Mouse (Mus musculus) midbrain, embryonic 10.5 days (tissue): Measurements from ENCODE around the gene Timm10. TPM values are rescaled to one million over a fixed set of nuclear protein-coding genes. Genes with fewer than 3 reads are reported as not detected.
A peak's percentile ranks its signal among the peaks of the same experiment; 100 is the strongest.

Experiments
- DNase-seq: peaks from one replicate; pipeline ENCODE4 v3.0.0-alpha.2; 2017; ENCODE audit warnings: low spot score
- H3K27ac ChIP-seq: fragments of 300-500 bp; sonication (generic); replicated peaks from 2 replicates; pipeline ENCODE4 v1.5.1; 2016; ENCODE audit warnings: mild to moderate bottlenecking
- H3K27me3 ChIP-seq: fragments of 300-500 bp; sonication (generic); 2 replicates; pipeline ENCODE4 v1.6.1; 2016; ENCODE audit warnings: low read depth, mild to moderate bottlenecking; ENCODE audit not compliant: poor library complexity, severe bottlenecking
- H3K36me3 ChIP-seq: fragments of 300-500 bp; sonication (generic); 2 replicates; pipeline ENCODE4 v1.6.1; 2016; ENCODE audit warnings: mild to moderate bottlenecking, moderate library complexity
- H3K4me1 ChIP-seq: fragments of 300-500 bp; sonication (generic); 2 replicates; pipeline ENCODE4 v1.6.1; 2016
- H3K4me3 ChIP-seq: fragments of 300-500 bp; sonication (generic); 2 replicates; pipeline ENCODE4 v1.5.1; 2016; ENCODE audit warnings: mild to moderate bottlenecking, moderate library complexity
- H3K9me3 ChIP-seq: fragments of 300-500 bp; sonication (generic); replicated peaks from 2 replicates; pipeline ENCODE4 v1.6.1; 2016; ENCODE audit warnings: mild to moderate bottlenecking
- WGBS: fragments of 180-500 bp; shearing (Covaris S2); methylation state at CpG from one replicate; pipeline ENCODE4 v1.1.7; 2016; 5-methylcytosine and 5-hydroxymethylcytosine counted together
- polyA plus RNA-seq: library from polyadenylated mRNA; unstranded; fragments of >200 nt; fragmentation: Nextera tagmentation; extraction: Ambion mirVana; gene quantifications from 2 replicates; pipeline ENCODE4 v1.2.1, GENCODE M21; 2016

Gene Timm10
- polyA plus RNA-seq, 1 experiment from 2014 or later = 64.0 TPM

DNA sequence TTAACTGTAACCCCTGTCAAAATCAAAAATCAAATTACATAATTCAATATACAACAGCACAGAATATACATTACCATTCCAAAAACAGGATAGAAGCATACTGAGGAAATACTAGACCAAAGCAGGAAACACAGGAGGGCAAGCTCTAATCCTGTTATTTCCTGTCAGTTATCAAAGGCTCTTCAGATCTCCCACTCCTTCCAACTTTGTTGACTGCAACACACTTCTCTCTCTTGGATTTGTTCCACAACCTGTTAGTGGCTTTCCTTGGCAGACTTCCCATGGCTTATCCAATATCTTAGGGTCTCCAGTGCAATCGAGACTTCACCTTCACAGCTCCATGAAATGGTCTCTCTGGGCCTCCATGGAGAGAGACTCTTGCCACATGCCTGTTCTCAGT, 18.4 kb downstream of the Timm10 start:
- Histone ChIP-seq H3K4me3 (no peak overlapping the region), H3K9me3 (no peaks in the 10 kb centered on the region), H3K4me1 (peaks cover 25% of the 10 kb centered on the region), H3K27me3 (no peaks in the 10 kb centered on the region), H3K27ac (no peak overlapping the region), H3K36me3 (peaks cover 63% of the 10 kb centered on the region)
- WGBS = 87% methylated on average over 1 of the region's 1 CpGs
- DNase-seq = no peak

DNA sequence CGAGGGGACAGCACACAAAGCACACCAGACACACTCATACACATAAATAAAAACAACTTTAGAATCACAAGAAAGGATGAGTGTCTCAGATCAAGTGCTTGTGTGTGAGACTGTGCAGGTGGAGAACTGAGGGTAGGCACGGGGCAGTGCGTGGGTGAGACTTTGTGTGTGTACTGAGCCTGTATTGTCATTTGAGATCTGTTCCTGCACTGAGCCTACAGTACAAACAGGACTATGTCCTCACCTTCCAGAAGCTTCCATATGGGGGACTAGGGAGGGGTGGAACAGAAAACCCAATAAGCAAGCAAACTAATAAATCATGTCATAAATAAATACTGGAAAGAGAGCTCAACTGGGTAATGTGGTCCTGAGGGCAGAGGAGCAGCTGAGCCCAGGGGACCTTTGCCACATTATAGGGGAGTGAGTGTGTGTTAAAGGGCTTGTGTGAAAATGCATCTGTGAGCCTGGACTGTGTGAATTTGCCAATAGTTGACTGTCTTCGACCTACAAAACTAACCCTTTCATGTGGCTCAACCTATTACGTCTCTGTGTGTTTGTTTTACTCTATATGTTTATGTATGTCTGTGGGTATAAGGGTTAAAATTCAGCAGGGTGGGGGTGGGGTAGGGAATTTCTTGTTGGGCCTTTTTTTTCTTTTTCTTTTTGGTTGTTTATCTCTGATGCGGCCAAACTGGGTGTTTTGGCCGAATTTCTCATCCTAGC, 23.8 kb downstream of the Timm10 start:
- Histone ChIP-seq H3K27me3 (no peaks in the 10 kb centered on the region), H3K9me3 (no peaks in the 10 kb centered on the region), H3K36me3 (peaks cover 86% of the 10 kb centered on the region), H3K4me1 (peaks cover 21% of the 10 kb centered on the region), H3K4me3 (0 out of 2 replicates have a peak overlapping the region, but pooled peaks have one; percentile 22), H3K27ac (0 out of 2 replicates have a peak overlapping the region, but pooled peaks have one; percentile 6)
- WGBS = 60% methylated on average over 7 of the region's 7 CpGs
- DNase-seq = no peak

DNA sequence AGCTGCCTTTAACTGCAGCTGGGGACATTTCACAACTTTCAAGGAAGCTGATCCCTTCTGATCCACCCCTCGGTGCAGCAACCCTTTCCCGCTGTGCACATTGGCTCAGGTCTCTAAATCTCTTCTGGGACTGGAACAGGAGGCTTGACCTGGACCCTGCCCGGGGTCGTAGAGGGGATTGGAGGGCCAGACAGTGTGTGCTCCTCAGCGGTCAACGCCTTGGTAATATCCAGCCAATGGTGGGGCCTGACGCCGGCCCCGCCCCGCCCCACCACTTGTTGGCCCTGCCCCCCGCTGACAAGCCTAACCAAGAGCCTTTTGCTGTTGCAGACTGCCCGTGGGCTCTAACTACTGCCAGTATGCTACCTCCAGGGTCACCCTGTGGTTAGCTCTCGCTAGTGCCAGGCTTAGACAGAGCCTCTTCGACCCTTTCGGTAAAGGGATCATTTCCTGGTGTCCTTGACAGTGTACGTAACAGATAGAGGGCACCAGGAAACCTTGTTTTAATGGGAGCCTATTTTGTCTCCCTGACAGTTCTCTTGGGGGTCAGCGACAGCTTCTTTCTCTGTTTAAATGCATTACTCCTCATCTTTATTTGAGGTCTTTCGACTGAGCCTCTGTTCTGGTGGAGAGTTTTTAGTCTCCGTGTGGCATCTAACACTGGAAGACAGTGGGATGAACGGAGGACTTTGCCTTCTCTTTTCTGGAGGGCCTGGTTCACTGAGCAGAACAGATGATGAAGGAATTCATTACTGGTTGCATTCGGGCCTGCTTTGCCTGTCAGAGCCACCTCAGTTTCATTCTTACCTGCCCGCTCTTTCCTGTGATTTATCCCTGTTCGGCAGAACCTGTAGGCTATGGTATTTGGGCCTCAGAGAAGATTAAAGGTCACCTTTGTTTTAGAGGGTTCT, 24.6 kb downstream of the Timm10 start:
- H3K27me3 ChIP-seq = no peaks in the 10 kb centered on the region
- peak; percentile 76 for DNase-seq
- H3K36me3 ChIP-seq = peaks cover 85% of the 10 kb centered on the region
- H3K9me3 ChIP-seq = no peaks in the 10 kb centered on the region
- peaks cover 21% of the 10 kb centered on the region for H3K4me1 ChIP-seq
- H3K27ac ChIP-seq = 0 out of 2 replicates have a peak overlapping the region, but pooled peaks have one; percentile 6
- 30% methylated on average over 23 of the region's 23 CpGs for WGBS
- 0 out of 2 replicates have a peak overlapping the region, but pooled peaks have one; percentile 22 for H3K4me3 ChIP-seq

DNA sequence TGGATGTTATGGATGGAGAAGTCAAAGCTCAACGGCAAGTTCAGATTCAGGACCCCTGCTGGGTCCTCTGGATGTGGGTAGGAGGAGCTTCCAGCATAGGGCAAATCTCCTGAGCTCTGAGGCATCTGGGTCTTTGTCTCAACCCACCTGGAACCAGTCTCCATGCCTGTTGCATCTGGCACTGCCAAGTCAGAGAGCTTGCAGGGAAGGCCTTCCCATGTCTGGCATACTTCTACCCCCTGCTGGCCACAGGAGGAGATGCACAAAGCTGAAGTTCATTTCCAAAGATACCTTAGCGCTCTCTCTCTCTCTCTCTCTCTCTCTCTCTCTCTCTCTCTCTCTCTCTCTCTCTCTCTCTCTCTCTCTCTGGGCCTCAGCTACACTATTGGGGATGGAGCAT, 28.9 kb downstream of the Timm10 start:
- Histone ChIP-seq H3K27me3 (no peaks in the 10 kb centered on the region), H3K4me3 (no peak overlapping the region), H3K36me3 (peaks cover 83% of the 10 kb centered on the region), H3K9me3 (no peaks in the 10 kb centered on the region), H3K27ac (no peak overlapping the region), H3K4me1 (peaks cover 11% of the 10 kb centered on the region)
- WGBS = 81% methylated on average over 2 of the region's 2 CpGs
- DNase-seq = peak; percentile 49

- Histone ChIP-seq H3K36me3 (peaks cover 86% of the 10 kb centered on the region), H3K27ac (no peak overlapping the region), H3K4me1 (no peaks in the 10 kb centered on the region), H3K27me3 (no peaks in the 10 kb centered on the region), H3K4me3 (no peak overlapping the region), H3K9me3 (no peaks in the 10 kb centered on the region)
- 100% methylated on average over 1 of the region's 1 CpGs for WGBS
- DNase-seq = no peak
These were observed 31.8 kb downstream of the Timm10 start for GRCm38 (mm10) chr2:84858551-84858950.

DNA sequence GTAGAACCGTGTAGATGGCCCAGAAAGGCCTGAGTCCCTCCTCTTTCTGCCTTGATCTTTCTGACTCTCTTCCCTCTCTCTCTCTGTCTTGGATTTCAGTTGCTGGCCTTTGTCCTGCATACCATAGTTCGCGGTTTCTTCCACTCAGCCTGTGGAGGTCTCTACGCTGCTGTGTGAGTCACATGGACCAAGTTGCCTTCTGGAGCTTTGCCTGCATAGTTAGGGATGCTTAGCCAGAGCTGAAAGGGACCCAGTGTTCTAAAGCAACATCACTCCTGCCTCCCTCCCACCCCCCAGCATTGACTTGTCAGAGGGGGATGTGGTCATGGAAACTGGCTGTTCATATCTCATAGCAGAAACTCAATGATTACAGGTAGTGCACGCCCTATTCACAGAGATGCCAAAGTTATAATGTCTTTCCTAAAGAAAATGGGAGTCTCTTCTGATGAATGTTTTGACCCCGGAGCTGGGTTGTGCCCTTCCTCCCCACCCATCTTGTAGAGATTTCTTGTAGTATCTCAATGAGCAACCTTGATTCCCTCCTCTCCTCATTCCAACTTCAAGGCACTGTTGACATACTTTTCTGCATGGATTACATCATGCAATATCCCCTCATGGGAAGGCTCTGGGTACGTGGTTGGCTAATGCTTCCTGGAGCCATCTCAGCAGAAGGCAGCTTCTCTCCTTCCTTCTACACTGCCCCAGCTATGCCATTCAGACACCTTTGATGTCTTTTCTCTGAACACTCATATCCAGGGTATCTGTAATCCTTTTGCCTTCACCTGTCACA, 33.4 kb downstream of the Timm10 start:
- Histone ChIP-seq H3K9me3 (no peaks in the 10 kb centered on the region), H3K27ac (no peak overlapping the region), H3K36me3 (peaks cover 70% of the 10 kb centered on the region), H3K4me3 (no peak overlapping the region), H3K4me1 (peaks cover 4% of the 10 kb centered on the region; the same call in 1 of the 2 replicates), H3K27me3 (peaks cover 5% of the 10 kb centered on the region)
- no peak for DNase-seq
- WGBS = 92% methylated on average over 7 of the region's 7 CpGs

DNA sequence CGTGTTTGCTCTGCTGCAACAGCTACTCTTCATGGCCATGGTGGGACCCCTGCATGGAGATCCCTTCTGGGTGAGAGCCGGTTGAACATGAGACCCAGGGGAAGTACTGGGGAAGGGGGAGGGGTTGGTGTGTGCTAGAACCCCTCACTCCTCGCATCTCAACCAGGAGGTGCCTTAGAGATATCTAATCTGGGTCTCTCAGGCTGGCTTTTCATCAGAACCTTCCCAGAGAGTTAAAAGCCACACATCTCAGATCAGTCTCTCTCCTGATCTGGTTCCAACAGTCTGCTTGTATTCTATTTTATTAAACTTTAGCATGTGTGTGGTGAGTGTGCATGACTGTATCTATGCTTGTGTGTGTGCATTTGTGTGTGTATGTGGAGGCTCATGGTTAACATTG, 34.6 kb downstream of the Timm10 start:
- no peak overlapping the region for H3K4me3 ChIP-seq
- H3K9me3 ChIP-seq = no peaks in the 10 kb centered on the region
- WGBS = 88% methylated on average over 3 of the region's 3 CpGs
- peaks cover 59% of the 10 kb centered on the region for H3K36me3 ChIP-seq
- H3K27ac ChIP-seq = no peak overlapping the region
- H3K27me3 ChIP-seq = peaks cover 18% of the 10 kb centered on the region
- peaks cover 16% of the 10 kb centered on the region for H3K4me1 ChIP-seq
- no peak for DNase-seq

GRCm38 (mm10) chr2:84862231-84862630, 35.4 kb downstream of the Timm10 start:
- Histone ChIP-seq H3K9me3 (no peaks in the 10 kb centered on the region), H3K4me3 (no peak overlapping the region), H3K27ac (no peak overlapping the region), H3K36me3 (peaks cover 51% of the 10 kb centered on the region), H3K27me3 (peaks cover 26% of the 10 kb centered on the region), H3K4me1 (peaks cover 18% of the 10 kb centered on the region)
- no peak for DNase-seq
- 89% methylated on average over 3 of the region's 3 CpGs for WGBS

DNA sequence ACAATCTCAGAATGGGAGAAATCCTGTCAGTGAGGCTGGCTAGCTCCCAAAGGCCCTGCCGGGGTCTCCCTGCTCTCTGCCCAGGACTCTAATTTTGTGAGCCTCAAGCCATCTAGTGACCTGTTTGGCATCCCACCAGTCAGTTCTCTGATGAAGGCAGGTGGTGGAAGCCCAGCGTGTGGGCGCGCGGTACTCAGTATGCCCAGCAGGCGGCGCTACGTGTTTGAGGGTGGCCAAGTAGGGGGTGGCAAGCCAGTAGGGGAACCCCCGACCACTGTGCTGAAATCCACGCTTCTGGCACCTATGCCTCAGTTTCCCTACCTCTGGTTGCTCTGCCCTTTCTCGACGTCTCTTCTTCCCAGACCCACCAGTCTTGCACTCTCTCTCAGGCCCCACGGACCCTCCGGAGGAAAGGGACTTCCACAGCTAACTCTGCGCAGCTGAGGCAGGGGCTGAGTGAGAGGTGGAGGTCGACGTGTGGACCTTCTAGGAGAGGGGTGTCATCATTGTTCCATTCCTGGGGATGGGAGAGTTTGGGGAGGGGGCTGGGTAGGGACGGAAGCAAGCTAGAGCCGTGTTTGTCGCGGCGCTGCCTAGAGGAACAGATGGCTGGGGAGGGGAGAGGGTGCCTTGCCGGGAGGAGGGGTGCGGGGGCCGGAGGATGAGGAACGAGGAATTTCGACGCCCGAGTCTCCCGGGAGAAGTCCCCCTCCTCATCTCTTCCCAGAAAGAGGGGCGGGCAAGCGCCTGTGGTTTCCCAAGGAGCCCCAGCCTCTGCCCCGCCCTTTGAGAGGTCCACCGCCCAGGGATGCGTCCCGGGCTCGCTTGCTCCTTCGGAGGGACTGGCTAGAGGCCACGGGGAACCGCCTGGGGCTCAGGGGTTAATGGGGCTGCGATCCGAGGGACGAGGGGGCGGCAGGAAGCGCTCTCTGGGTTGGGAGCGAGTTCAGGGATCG, 39.1 kb downstream of the Timm10 start:
- peak; percentile 77 for DNase-seq
- H3K4me1 ChIP-seq = peaks cover 18% of the 10 kb centered on the region
- no peaks in the 10 kb centered on the region for H3K9me3 ChIP-seq
- WGBS = under 1% methylated on average over 47 of the region's 47 CpGs
- peak overlapping the region; percentile 55 for H3K4me3 ChIP-seq
- peaks cover 62% of the 10 kb centered on the region for H3K27me3 ChIP-seq
- H3K27ac ChIP-seq = peak overlapping the region; percentile 70
- peaks cover 19% of the 10 kb centered on the region for H3K36me3 ChIP-seq

- WGBS = 10% methylated on average over 5 of the region's 5 CpGs
These were observed 41.7 kb downstream of the Timm10 start for GRCm38 (mm10) chr2:84868521-84868943.

DNA sequence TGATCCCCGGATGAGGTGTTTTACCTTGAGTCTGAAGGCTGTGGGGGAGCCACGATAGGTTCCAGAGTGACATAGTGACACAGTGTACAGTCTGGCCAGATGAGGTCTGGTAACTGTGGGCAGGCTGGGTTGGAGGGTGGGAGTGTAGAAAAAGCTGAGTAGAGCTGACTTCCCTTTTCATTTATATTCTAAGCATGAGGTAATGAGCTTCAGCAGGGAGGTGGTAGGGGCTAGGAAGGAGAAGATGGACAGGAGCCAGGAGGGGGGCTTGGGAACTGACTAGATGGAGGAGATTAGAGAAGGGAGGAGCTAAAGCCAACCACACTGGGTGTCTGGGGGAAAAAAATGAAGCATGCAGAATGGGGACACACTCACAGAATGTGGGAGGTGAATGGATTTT, 42.2 kb downstream of the Timm10 start:
- WGBS = 72% methylated on average over 2 of the region's 2 CpGs
- Histone ChIP-seq H3K9me3 (no peaks in the 10 kb centered on the region), H3K27me3 (peaks cover 93% of the 10 kb centered on the region), H3K4me3 (no peak overlapping the region), H3K4me1 (peaks cover 33% of the 10 kb centered on the region), H3K27ac (no peak overlapping the region), H3K36me3 (no peaks in the 10 kb centered on the region)
- no peak for DNase-seq

More at GRCm38 (mm10) chr2:84868521-84868943, 41.7 kb downstream of the Timm10 start:
- no peaks in the 10 kb centered on the region for H3K36me3 ChIP-seq
- DNase-seq = peak; percentile 74
- no peak overlapping the region for H3K4me3 ChIP-seq
- no peak overlapping the region for H3K27ac ChIP-seq
- no peaks in the 10 kb centered on the region for H3K9me3 ChIP-seq
- H3K27me3 ChIP-seq = peaks cover 89% of the 10 kb centered on the region
- peaks cover 33% of the 10 kb centered on the region for H3K4me1 ChIP-seq
